Mouse (Mus musculus) right cerebral cortex, postnatal 14 days (tissue): ENCODE data around the gene Nudt8.
"Not testable (repeated sequence)": the region's sequence is repeated elsewhere in the genome, so short reads cannot be mapped to it uniquely, and the experiment has no call there.

ENCODE experiments used
- DNase-seq: peaks from one replicate; pipeline ENCODE4 v3.0.0; 2022

The Nudt8 gene

GRCm38 (mm10) chr19:4017921-4018587 is 17.7 kb downstream of the Nudt8 start:
- DNase-seq, result no peak

DNA sequence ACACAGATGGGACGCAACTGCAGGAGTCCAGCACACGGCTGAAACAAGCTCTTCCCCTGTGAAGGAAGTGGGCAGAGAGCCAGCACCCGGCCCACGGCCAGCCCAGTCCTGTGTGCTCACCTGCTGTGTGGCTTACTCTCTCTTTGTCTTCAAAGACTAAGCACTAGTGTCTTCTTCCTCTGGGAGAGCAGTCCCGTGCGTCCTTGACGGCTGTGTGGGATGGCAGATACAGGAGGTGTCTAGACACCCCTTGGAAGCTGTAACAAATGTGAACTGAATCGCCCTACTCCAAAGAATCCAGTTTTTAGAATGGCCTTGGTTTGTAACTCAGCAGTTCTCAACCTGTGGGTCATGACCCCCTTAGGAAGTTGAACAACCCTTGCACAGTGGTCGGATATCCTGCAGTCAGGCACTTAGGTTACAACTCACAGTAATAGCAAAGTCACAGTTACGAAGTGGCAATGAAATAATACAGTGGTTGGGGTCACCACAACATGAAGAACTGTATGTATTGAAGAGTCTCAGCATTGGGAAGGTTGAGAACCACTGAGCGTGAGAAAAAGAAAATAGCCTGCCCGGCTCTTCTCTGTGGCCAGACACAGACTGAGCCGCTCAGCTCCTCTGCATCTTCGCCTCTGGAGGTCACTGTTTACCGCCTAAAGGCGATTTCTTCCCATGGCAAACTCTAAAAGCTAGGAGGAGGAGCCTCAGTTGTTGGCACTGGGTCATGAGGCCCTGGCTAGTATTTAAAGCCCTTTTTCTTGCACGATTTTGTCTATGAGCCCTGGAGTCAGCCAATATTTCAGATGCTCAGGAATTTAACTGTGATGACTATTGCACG is 18.6 kb downstream of the Nudt8 start:
- peak; percentile 63 for DNase-seq

DNA sequence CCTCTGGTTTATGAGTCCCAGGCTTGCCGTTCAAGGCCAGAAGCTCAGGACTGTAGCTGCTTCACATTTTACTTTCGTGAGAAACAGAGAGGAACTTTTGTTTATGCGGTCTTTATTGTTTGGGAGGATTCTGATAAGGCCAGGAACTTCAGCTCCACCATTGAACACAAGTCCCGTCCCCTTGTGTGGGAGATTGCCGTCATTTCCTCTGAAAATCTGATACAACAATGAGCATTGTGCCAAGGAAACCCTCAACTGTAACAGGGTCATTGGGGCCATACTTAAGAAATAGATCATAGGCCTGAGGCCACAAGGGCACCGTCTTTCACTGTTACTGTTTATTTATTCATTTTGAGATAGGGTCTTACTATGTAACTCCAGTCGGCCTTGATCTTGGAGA is 22.8 kb downstream of the Nudt8 start:
- no peak for DNase-seq

DNA sequence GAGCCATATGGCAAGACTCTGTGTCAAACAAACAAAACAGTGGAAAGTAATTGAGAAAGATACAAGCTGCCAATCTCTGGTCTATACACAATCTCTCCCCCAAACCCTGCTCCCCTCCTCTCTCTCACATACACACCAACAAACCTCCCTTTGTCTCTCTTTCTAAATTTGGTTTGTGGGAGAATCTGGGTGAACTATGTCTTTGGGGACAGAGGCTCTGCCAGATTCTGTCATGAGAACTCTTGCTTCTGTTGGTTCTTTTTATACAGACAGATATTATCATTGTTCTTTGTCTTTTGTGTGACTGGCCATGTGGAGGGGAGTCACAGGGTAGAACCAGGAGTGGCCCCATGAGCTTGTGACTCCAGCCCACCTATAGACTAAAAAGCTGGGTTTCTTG is 27.2 kb downstream of the Nudt8 start:
- DNase-seq, result no peak

DNA sequence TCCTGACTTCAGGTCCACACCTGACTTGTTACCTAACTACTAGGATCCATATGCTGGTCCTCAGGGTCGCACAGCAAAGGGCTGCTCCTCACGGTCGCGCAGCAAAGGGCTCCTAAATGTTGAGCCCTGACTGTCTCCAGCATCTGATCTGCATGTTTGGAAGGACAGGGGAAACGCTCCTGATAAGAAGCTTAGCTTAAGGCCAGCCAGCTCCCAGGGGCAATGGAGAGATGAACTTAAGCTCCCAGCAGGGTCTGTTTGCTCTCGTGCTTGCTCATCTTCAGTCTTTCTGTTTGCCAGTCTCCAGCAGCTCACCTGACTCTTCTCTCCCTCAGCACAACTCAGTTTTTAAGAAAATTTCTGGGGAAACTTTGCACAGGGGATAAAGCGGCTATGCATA is 32.3 kb downstream of the Nudt8 start:
- DNase-seq, result no peak

DNA sequence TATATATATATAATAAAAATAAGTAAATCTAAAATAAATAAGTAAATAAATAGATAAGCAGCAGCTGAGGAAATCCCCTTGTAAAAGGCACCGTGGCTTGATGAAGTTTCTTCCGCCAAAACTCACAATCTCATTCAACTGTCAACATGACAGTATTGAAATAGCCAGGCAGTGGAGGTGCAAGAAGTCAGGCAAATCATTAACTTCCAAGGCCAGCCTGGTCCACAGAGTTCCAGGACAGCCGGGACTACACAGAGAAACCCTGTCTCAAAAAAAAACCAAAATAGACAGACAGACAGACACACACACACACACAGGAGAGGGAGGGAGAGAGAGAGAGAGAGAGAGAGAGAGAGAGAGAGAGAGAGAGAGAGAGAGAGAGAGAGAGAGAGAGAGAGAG is 32.9 kb downstream of the Nudt8 start:
- no peak for DNase-seq

GRCm38 (mm10) chr19:4033742-4034141 is 33.4 kb downstream of the Nudt8 start:
- no peak for DNase-seq

DNA sequence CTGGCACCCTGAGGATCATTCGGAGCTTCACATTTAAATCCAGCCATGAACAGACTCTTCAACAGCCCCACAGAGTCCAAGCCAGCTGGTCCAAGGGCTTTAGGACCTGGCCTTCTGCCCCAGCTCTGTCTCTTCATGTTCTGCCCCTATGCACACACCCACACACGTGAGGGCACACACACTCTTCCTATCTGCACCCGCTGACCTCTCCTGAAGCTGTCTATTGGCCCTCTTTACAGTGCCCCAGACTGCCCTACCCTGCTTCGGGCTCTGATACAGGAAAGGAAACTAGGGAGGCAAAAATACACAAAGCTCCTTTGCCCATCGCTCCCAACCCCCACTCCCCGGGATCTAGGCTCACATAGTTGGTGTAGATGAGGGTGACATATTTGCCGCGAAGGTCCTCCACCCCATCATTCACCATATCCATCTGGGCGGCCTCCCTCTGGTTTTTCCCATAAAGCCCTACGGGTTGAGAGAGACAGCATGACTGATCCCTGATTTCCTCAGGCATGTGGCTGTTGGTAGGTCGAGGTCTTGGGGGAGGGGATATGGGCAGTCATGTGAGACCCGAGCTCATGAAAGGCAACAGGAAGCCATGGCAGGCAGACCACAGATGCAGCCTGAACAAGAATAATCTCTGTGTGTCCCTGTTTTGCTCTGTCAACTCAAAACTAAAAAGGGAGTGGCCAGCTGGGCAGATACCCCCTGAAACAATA is 36.1 kb downstream of the Nudt8 start:
- no peak for DNase-seq

GRCm38 (mm10) chr19:4037154-4037787 is 36.9 kb downstream of the Nudt8 start:
- not testable (repeated sequence) for DNase-seq

DNA sequence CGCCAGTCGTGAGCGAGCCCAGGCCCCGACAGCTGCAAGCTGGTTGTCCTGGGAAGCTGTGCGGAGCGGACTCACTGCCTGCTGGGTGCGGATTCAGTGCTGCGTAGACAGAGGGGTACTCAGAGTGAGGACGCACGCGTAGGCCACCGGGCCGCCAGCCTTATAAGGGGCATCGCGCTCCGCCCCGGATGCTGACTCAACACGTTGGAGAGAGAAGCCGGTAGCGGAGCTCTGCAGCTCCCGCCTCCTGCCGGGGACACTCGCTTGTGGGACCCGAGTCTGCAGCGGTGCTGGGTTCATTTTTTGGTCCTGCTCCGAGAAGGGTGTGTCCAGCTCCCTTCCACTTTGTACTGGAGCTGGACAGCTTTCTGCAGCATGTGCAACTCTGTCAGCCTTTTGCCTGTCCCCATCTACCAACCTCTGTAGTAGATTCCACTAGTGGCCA is 37.4 kb downstream of the Nudt8 start, which contains the start of gene Gstp1:
TSS of gene Gstp1 (minus strand) at position 198 of the 445 bp plus-strand sequence.
- DNase-seq, result peak; percentile 84

DNA sequence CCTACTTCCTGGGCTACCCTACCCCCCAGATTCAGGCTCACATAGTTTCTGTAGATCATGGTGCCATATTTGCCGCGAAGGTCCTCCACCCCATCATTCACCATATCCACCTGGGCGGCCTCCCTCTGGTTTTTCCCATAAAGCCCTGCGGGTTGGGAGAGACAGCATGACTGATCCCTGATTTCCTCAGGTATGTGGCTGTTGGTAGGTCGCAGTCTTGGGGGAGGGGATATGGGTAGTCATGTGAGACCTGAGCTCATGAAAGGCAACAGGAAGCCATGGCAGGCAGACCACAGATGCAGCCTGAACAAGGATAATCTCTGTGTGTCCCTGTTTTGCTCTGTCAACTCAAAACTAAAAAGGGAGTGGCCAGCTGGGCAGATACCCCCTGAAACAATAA is 40.6 kb downstream of the Nudt8 start:
- DNase-seq, result not testable (repeated sequence)

GRCm38 (mm10) chr19:4041500-4041899 is 41.1 kb downstream of the Nudt8 start:
- not testable (repeated sequence) for DNase-seq

DNA sequence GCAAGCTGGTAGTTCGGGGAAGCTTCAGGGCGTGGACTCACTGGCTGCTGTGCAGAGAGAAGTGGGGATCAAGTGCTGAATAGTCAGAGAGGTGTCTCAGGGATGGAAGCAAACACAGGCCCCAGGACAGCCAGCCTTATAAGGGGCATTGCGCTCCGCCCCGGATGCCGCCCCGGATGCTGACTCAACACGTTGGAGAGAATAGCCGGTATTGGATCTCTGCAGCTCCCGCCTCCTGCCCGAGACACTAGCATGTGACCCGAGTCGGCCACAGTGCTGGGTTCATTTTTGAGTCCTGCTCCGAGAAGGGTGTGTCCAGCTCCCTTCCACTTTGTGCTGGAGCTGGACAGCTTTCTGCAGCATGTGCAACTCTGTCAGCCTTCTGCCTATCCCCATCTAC is 41.7 kb downstream of the Nudt8 start:
- no peak for DNase-seq

- not testable (repeated sequence) for DNase-seq
Measured at GRCm38 (mm10) chr19:4044109-4044508, 43.7 kb downstream of the Nudt8 start.

DNA sequence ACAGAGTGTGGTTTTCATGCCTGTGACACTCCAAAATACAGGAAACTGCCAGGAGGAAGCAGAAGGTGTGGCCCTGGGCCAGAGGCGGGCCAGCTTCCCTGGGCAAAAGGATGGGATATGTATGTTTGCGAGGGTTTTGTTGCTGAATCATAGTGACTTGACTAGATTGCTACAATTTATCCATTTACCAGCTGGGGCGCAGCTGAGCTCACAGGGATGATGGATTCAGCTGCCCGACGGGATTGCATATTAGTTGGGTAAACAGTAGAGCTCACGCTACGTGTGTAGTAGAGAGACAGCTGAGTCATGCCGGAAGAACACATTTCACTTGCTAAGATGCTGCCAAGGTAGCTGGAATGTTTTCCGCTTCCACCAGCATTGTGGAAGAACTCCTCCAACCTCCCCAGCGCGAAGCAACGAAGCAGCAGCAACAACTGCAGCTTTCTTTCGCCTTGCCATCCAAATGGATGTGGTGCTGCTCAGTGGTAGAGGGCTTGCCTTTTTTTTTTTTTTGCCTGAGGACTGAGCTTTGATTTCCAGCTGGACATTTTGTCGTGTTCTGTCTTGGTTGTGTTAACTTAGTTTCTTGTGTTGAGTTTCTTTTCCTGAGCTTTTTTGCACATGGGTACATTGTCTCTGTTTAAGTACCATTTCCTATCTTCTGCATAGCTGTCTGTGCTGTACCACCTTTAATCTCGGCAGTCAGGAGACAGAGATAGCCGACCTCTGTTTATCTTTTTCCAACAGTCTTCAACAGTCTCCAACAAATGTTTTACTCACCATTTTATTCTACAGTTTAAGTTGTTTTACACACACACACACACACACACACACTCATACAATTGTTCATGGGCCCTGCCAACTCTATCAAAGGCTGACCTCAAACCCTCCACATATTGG is 45.8 kb downstream of the Nudt8 start, which contains the start of gene Gstp2:
TSS of gene Gstp2 (minus strand) at position 58 of the 900 bp plus-strand sequence.
- peak; percentile 71 for DNase-seq

- no peak for DNase-seq
Measured at GRCm38 (mm10) chr19:4046866-4047254, 46.5 kb downstream of the Nudt8 start.

GRCm38 (mm10) chr19:4047859-4048258 is 47.5 kb downstream of the Nudt8 start:
- DNase-seq, result peak; percentile 84

DNA sequence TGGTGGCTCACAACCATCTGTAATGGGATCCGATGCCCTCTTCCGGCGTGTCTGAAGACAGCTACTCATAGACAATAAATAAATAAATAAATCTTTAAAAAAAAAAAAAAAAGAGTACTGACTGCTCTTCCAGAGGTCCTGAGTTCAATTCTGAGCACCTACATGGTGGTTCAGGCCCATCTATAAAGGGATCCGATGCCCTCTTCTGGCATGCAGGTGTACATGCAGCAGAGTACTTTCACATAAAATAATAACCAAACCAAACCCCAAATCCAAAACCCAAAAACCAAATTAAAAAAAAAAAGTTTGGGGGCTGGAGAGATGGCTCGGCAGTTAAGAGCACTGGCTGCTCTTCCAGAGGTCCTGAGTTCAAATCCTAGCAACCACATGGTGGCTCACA is 48.7 kb downstream of the Nudt8 start:
- not testable (repeated sequence) for DNase-seq

- DNase-seq, result no peak
Measured at GRCm38 (mm10) chr19:4051016-4051415, 50.6 kb downstream of the Nudt8 start.
